Mouse (Mus musculus) forebrain, embryonic 14.5 days (tissue): ENCODE measurements at regions not wholly inside any gene's neighbourhood (a gene's known extent, or its start where the extent isn't known, plus 50 kb on each side); places are given as distances from the start of the nearest gene placed in this dataset.
A peak's percentile ranks its signal among the peaks of the same experiment; 100 is the strongest.

Experiments used
- ATAC-seq: fragments of 200-750 bp; cut with Nextera tagmentation; 2 replicates; pipeline ENCODE4 v1.8.0; 2017; ENCODE audit warnings: mild to moderate bottlenecking, moderate library complexity
- DNase-seq: peaks from one replicate; pipeline ENCODE4 v3.0.0-alpha.2; 2015; ENCODE audit warnings: low spot score
- H3K27ac ChIP-seq: fragments of 300-500 bp; sonication (generic); 2 replicates; pipeline ENCODE4 v1.5.1; 2014; ENCODE audit warnings: low read depth, mild to moderate bottlenecking, control low read depth, low read length, moderate library complexity
- H3K27me3 ChIP-seq: fragments of 300-500 bp; sonication (generic); replicated peaks from 2 replicates; pipeline ENCODE4 v1.6.1; 2014; ENCODE audit warnings: low read length, control low read depth, mixed read lengths; ENCODE audit not compliant: control insufficient read depth, insufficient read depth
- H3K36me3 ChIP-seq: fragments of 300-500 bp; sonication (generic); 2 replicates; pipeline ENCODE4 v1.6.1; 2014; ENCODE audit warnings: low read length, control low read depth; ENCODE audit not compliant: control insufficient read depth, insufficient read depth
- H3K4me1 ChIP-seq: fragments of 300-500 bp; sonication (generic); 2 replicates; pipeline ENCODE4 v1.6.1; 2014; ENCODE audit warnings: antibody characterized with exemption, low read length, control low read depth; ENCODE audit not compliant: control insufficient read depth, insufficient read depth
- H3K4me2 ChIP-seq: fragments of 300-500 bp; sonication (generic); 2 replicates; pipeline ENCODE4 v1.6.1; 2014; ENCODE audit warnings: mild to moderate bottlenecking, control low read depth, low read length
- H3K4me3 ChIP-seq: fragments of 300-500 bp; sonication (generic); 2 replicates; pipeline ENCODE4 v1.5.1; 2014; ENCODE audit warnings: low read depth, low read length, control low read depth
- H3K9ac ChIP-seq: fragments of 300-500 bp; sonication (generic); 2 replicates; pipeline ENCODE4 v1.6.1; 2014; ENCODE audit warnings: mild to moderate bottlenecking, low read length, control low read depth, moderate library complexity
- H3K9me3 ChIP-seq: fragments of 300-500 bp; sonication (generic); replicated peaks from 2 replicates; pipeline ENCODE4 v1.6.1; 2016; ENCODE audit warnings: low read length, control low read depth, mixed read lengths; ENCODE audit not compliant: control insufficient read depth
- WGBS: fragments of 180-500 bp; shearing (Covaris S2); extraction: QIAGEN DNeasy Blood & Tissue Kit; methylation state at CpG from one replicate; pipeline ENCODE4 v1.1.7; 2014; 5-methylcytosine and 5-hydroxymethylcytosine counted together

DNA sequence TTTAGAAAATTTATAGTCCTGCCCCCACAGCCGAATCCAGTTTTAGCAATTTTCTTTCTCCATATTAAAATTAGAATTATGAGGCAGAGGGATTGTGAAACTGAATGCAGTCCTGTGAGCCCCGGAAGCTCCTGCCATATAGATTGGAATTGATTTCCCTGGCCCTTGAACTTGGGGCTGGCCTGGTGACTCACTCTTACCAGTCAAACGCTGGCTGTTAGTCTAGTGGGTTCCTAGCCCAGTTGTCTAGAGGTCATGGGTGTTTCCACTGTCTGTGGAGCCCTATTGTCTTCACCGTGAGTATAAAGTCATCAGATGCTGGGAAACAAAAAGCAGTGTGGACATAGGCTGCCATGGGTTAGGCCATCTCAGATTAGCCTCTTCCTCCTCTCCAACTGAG, 173.2 kb upstream of the Camk1g start:
- no peak overlapping the region for H3K27ac ChIP-seq
- H3K36me3 ChIP-seq = no peaks in the 10 kb centered on the region
- H3K4me2 ChIP-seq = no peak overlapping the region
- ATAC-seq (no peak), DNase-seq (no peak)
- no peak overlapping the region for H3K9ac ChIP-seq
- no peaks in the 10 kb centered on the region for H3K9me3 ChIP-seq
- no peak overlapping the region for H3K4me3 ChIP-seq
- 0 out of 2 replicates have a peak, but pooled peaks cover 5% of the 10 kb centered on the region for H3K4me1 ChIP-seq
- H3K27me3 ChIP-seq = no peaks in the 10 kb centered on the region
- 78% methylated on average over 4 of the region's 4 CpGs for WGBS

DNA sequence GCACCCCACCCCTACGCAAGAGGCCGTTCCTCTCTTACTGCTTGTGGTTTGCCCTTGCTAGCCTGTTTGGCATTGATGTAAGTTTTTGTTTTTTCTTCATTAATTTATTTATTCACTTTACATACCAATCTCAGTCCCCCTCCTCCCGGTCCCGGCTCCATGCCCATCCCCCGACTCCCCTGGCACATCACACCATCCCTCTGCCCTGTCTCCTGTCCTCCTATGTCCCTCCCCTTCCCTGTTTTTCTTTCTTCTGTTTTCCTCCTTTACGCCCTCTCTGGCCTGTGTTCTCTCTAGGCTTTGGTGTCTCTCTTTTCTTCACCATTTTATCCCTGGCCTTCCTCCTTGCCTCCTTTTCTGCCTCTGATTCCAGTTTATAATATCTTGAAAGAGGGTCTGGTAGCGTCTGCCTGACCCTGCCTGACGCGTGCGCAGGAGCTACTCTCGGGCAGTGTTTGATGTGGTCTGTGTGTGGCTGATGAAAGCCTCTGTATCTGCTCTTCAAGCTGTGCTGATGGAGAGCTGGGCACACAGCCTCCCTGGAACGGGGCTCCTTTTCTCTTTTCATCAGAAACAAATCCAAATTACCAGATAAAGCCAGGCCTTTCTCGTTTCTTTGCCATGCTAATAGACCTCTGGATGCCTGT, 172.0 kb upstream of the Camk1g start:
- ATAC-seq = peak; percentile 82

DNA sequence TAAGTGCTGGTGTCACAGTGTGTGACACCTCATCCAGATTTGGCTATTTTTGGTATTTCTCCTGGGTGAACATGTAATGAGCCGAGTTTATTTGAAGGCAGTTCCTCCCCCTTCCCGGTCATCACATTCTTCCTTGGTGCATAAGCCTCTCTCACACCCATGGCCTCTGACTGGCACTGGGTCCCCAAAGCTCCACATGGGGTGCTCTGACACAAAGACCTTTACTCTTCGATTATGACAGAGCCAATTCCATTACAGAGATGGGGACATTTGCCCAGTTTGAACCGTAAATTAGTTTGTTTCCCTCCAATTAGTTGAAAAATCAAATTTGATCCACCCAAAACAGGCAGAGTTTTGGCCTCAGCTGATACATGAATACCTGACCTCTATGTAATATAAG, 171.2 kb upstream of the Camk1g start:
- H3K27ac ChIP-seq = no peak overlapping the region
- H3K4me2 ChIP-seq = no peak overlapping the region
- DNase-seq (no peak), ATAC-seq (no peak)
- WGBS = 75% methylated on average over 4 of the region's 4 CpGs
- no peak overlapping the region for H3K4me3 ChIP-seq
- no peaks in the 10 kb centered on the region for H3K36me3 ChIP-seq
- no peaks in the 10 kb centered on the region for H3K27me3 ChIP-seq
- H3K9ac ChIP-seq = no peak overlapping the region
- no peaks in the 10 kb centered on the region for H3K9me3 ChIP-seq
- H3K4me1 ChIP-seq = 0 out of 2 replicates have a peak, but pooled peaks cover 5% of the 10 kb centered on the region

More for the DNA sequence above, 172.0 kb upstream of the Camk1g start:
- Histone ChIP-seq H3K4me1 (0 out of 2 replicates have a peak, but pooled peaks cover 5% of the 10 kb centered on the region), H3K9ac (peak overlapping the region; percentile 0; the same call in 1 of the 2 replicates), H3K36me3 (no peaks in the 10 kb centered on the region), H3K27ac (no peak overlapping the region), H3K4me3 (no peak overlapping the region), H3K4me2 (no peak overlapping the region; the same call in 1 of the 2 replicates), H3K27me3 (no peaks in the 10 kb centered on the region), H3K9me3 (no peaks in the 10 kb centered on the region)
- DNase-seq = peak; percentile 68
- WGBS = 24% methylated on average over 13 of the region's 13 CpGs

DNA sequence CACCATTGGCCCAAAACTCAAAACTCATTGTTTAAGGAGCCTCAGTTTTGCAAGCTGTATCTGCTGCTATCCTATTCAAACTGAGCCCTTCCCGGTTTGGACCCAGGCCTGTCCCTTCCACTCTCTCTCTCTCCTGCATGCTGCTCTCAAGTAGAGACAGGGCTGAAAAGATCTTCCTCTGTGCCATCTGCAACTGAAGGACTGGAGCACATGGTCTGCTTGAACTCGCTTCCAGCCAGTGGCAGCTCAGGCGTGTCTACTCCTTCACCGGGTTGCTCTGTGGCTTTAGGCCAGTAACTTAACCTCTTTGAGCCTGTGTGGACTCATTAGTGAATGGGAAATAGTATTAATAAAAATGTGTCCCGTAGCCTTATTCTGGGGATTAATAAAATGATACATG, 170.4 kb upstream of the Camk1g start:
- WGBS = 55% methylated on average over 5 of the region's 5 CpGs
- no peaks in the 10 kb centered on the region for H3K27me3 ChIP-seq
- H3K27ac ChIP-seq = no peak overlapping the region
- H3K4me3 ChIP-seq = no peak overlapping the region
- no peak overlapping the region for H3K4me2 ChIP-seq
- H3K4me1 ChIP-seq = 0 out of 2 replicates have a peak, but pooled peaks cover 5% of the 10 kb centered on the region
- H3K9me3 ChIP-seq = no peaks in the 10 kb centered on the region
- H3K9ac ChIP-seq = no peak overlapping the region
- ATAC-seq (no peak), DNase-seq (no peak)
- H3K36me3 ChIP-seq = no peaks in the 10 kb centered on the region

DNA sequence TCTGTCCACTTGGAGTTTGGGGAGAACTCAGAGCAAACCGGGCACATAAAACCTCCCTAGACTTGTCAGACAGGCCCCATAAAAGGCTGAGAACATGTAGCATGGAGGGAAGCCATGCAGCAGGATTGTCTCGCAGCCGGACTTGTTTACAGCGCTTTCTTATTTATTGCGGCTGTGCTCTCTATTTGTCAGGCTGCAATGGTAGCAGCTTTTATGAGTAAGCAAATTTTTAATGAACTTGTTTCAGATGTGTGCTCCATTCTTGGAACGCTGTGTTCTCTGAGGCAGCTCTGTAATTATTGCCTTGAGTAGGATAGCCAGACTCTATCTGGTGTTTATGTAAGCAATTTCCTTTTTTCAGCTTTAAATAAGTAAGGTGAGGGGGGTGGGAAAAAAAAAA, 169.2 kb upstream of the Camk1g start:
- no peaks in the 10 kb centered on the region for H3K36me3 ChIP-seq
- ATAC-seq (no peak), DNase-seq (peak; percentile 24)
- no peaks in the 10 kb centered on the region for H3K9me3 ChIP-seq
- WGBS = 78% methylated on average over 6 of the region's 6 CpGs
- no peak overlapping the region for H3K9ac ChIP-seq
- H3K4me1 ChIP-seq = 0 out of 2 replicates have a peak, but pooled peaks cover 5% of the 10 kb centered on the region
- no peak overlapping the region for H3K27ac ChIP-seq
- no peak overlapping the region for H3K4me2 ChIP-seq
- H3K4me3 ChIP-seq = no peak overlapping the region
- H3K27me3 ChIP-seq = no peaks in the 10 kb centered on the region

DNA sequence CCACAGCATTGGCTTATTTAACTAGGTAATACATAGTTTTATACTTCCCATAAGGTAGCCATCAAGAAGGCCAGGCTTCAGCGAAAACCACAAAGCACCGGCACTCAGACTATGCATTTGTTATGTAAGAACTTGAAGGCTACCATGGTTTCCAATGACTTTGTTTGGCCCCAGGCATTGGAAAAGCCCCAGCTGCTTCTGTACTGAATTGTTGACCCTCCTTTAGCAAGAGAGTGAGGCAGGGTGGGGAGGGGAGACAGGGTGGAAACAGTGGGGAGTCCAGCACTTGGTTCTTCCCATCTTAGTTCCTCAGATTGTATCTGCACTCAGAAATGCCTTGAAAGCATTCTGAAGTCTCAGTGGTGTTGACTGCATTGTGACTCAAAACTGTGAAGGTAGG, 168.3 kb upstream of the Camk1g start:
- Histone ChIP-seq H3K27ac (no peak overlapping the region), H3K9me3 (no peaks in the 10 kb centered on the region), H3K27me3 (no peaks in the 10 kb centered on the region), H3K4me1 (0 out of 2 replicates have a peak, but pooled peaks cover 5% of the 10 kb centered on the region), H3K9ac (no peak overlapping the region), H3K4me3 (no peak overlapping the region), H3K4me2 (no peak overlapping the region), H3K36me3 (no peaks in the 10 kb centered on the region)
- 88% methylated on average over 2 of the region's 2 CpGs for WGBS
- ATAC-seq = no peak
- no peak for DNase-seq

DNA sequence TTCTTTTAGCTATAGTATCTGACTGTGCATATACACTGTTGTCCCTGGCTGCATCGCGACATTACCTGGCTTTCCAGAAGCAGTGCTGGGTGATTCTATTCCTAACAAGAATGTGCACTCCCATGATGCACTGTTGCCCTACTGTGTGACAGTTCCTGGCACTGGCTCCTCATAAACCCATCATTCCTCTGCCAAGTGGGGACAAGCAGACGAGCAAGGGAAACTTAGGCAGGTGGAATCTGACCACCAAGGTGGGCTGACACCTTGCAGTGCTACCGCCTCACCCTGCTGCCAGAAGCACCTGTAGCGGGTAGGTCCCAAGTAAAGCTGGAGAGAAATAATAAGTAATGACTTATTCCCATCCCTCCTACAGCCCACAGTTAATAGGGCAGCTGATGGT, 167.5 kb upstream of the Camk1g start:
- Histone ChIP-seq H3K4me3 (no peak overlapping the region), H3K27me3 (no peaks in the 10 kb centered on the region), H3K4me2 (no peak overlapping the region), H3K9me3 (no peaks in the 10 kb centered on the region), H3K4me1 (0 out of 2 replicates have a peak, but pooled peaks cover 5% of the 10 kb centered on the region), H3K27ac (no peak overlapping the region), H3K9ac (no peak overlapping the region), H3K36me3 (no peaks in the 10 kb centered on the region)
- DNase-seq (no peak), ATAC-seq (no peak)
- 93% methylated on average over 5 of the region's 5 CpGs for WGBS

DNA sequence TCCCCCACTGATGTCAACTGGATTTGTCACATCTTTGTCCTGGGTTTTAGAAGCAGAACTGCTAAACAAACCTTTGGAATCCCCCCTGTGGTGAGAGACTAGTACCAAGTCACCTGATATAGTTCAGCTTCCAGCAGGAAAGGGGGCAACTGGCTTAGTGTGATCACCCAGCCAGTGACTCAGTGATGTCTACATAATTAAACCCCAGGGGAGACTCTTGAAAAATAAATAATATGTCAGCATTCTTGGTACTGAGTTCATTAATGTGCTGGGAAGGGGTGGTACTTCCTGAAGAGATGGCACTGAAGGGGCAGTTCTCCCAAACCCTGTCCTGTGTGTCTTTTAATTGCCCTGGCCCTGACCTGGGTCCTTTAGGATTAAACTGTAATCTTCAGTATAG, 166.5 kb upstream of the Camk1g start:
- DNase-seq = no peak
- Histone ChIP-seq H3K9me3 (no peaks in the 10 kb centered on the region), H3K4me2 (no peak overlapping the region), H3K36me3 (no peaks in the 10 kb centered on the region), H3K27ac (no peak overlapping the region), H3K4me3 (no peak overlapping the region), H3K4me1 (0 out of 2 replicates have a peak, but pooled peaks cover 2% of the 10 kb centered on the region), H3K27me3 (no peaks in the 10 kb centered on the region), H3K9ac (no peak overlapping the region)
- ATAC-seq = no peak

DNA sequence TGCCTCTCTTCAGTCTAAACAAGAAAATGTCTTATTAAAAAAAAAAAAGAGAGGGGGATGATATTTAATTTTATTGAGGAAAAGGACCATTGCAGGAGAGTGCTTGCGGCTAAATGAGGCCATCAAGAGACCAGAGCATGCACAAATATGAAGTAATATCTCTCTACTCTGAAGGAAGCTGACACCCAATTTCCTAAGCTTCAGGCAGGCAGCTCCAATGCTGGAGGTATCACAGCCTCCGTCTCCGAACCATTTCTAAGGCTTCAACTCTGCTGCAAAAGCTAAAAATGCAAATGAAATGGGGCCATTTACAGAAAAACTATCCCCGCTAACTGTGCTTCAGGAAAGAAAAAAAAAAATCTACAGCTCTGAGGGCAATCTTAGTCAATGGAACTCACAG, 164.4 kb upstream of the Camk1g start:
- H3K36me3 ChIP-seq = no peaks in the 10 kb centered on the region
- no peak for ATAC-seq
- H3K27ac ChIP-seq = no peak overlapping the region
- H3K4me1 ChIP-seq = no peaks in the 10 kb centered on the region
- H3K4me3 ChIP-seq = no peak overlapping the region
- DNase-seq = no peak
- no peak overlapping the region for H3K4me2 ChIP-seq
- 71% methylated on average over 4 of the region's 4 CpGs for WGBS
- no peak overlapping the region for H3K9ac ChIP-seq
- no peaks in the 10 kb centered on the region for H3K9me3 ChIP-seq
- no peaks in the 10 kb centered on the region for H3K27me3 ChIP-seq
